Mouse (Mus musculus) lung, embryonic 14.5 days (tissue): ENCODE data around the gene Aco2. TPM values are rescaled to one million over a fixed set of nuclear protein-coding genes. Genes with fewer than 3 reads are reported as not detected.

Source experiments
- ATAC-seq: fragments of 200-750 bp; cut with Nextera tagmentation; 2 replicates; pipeline ENCODE4 v1.8.0; 2017; ENCODE audit warnings: mild to moderate bottlenecking, moderate TSS enrichment, moderate library complexity; ENCODE audit not compliant: insufficient read depth
- DNase-seq: peaks from one replicate; pipeline ENCODE4 v3.0.0-alpha.2; 2015
- H3K27ac ChIP-seq: fragments of 300-500 bp; sonication (generic); 2 replicates; pipeline ENCODE4 v1.5.1; 2014; ENCODE audit warnings: low read depth, mild to moderate bottlenecking, moderate library complexity
- H3K27me3 ChIP-seq: fragments of 300-500 bp; sonication (generic); 2 replicates; pipeline ENCODE4 v1.6.1; 2014; ENCODE audit warnings: low read length, control low read depth; ENCODE audit not compliant: insufficient read depth
- H3K36me3 ChIP-seq: fragments of 300-500 bp; sonication (generic); 2 replicates; pipeline ENCODE4 v1.6.1; 2014; ENCODE audit warnings: control low read depth; ENCODE audit not compliant: insufficient read depth
- H3K4me1 ChIP-seq: fragments of 300-500 bp; sonication (generic); 2 replicates; pipeline ENCODE4 v1.6.1; 2014; ENCODE audit warnings: antibody characterized with exemption, control low read depth; ENCODE audit not compliant: insufficient read depth
- H3K4me2 ChIP-seq: fragments of 300-500 bp; sonication (generic); 2 replicates; pipeline ENCODE4 v1.6.1; 2014; ENCODE audit warnings: mild to moderate bottlenecking
- H3K4me3 ChIP-seq: fragments of 300-500 bp; sonication (generic); 2 replicates; pipeline ENCODE4 v1.5.1; 2014; ENCODE audit warnings: low read depth, low read length
- H3K9ac ChIP-seq: fragments of 300-500 bp; sonication (generic); 2 replicates; pipeline ENCODE4 v1.6.1; 2014
- H3K9me3 ChIP-seq: fragments of 300-500 bp; sonication (generic); 2 replicates; pipeline ENCODE4 v1.6.1; 2016; ENCODE audit warnings: low read depth, low read length, control low read depth
- CTCF ChIP-seq: IDR thresholded peaks from 2 replicates; pipeline ENCODE4 v1.5.1; 2016; ENCODE audit warnings: antibody characterized with exemption, low read depth
- WGBS: fragments of 180-500 bp; shearing (Covaris S2); extraction: QIAGEN DNeasy Blood & Tissue Kit; methylation state at CpG from one replicate; pipeline ENCODE4 v1.1.7; 2014; 5-methylcytosine and 5-hydroxymethylcytosine counted together
- polyA plus RNA-seq: library from polyadenylated mRNA; unstranded; fragments of >200 nt; fragmentation: Nextera tagmentation; extraction: Ambion mirVana; gene quantifications from 2 replicates; pipeline ENCODE4 v1.2.1, GENCODE M21; 2014

Gene Aco2
- polyA plus RNA-seq, 1 experiment from 2014 or later, result 152 TPM

DNA sequence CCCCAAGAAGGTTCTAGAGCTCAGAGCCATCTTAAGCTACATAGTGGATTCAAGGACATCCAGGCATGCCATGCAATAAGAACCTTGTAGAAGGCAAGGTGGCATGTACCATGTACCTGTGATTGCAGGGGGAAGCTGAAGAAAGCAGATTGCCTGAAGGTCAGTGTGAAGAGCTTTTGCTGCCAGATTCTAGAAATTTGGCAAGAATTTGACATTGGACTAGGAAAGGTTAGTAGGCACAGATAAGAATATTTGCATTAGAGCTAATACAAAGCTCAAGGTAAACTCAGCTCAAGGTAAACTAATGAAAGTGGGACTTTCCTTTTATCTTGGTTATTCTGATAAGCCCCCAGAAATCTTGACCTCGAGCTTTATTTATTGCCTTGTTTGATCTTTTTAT is 92.2 kb downstream of the Aco2 start:
- H3K36me3 ChIP-seq, result no peaks in the 10 kb centered on the region
- no peaks in the 10 kb centered on the region for H3K4me1 ChIP-seq
- ATAC-seq (no peak), DNase-seq (no peak)
- no peak overlapping the region for H3K27ac ChIP-seq
- no peaks in the 10 kb centered on the region for H3K9me3 ChIP-seq
- H3K4me3 ChIP-seq, result no peak overlapping the region
- TF ChIP-seq CTCF, result no peak
- H3K9ac ChIP-seq, result no peak overlapping the region
- H3K4me2 ChIP-seq, result no peak overlapping the region
- H3K27me3 ChIP-seq, result no peaks in the 10 kb centered on the region
- 33% methylated on average over 1 of the region's 1 CpGs for WGBS

Other genes with a start within 250 kb of the Aco2 start
- gene L3mbtl2, start 208.4 kb upstream of the Aco2 start, polyA plus RNA-seq, result 25.8 and 26.7 TPM in 2 replicates
- gene Chadl, start 175.0 kb upstream of the Aco2 start, polyA plus RNA-seq, result 4.6 and 4.7 TPM in 2 replicates
- gene Zc3h7b, start 127.3 kb upstream of the Aco2 start, polyA plus RNA-seq, result 45.6 and 46.1 TPM in 2 replicates
- 101 and 107 TPM in 2 replicates for gene Rangap1, start 126.8 kb upstream of the Aco2 start, polyA plus RNA-seq
- 23.5 and 23.8 TPM in 2 replicates for gene Tef, start 69.9 kb upstream of the Aco2 start, polyA plus RNA-seq
- gene Tob2, start 13.5 kb upstream of the Aco2 start, polyA plus RNA-seq, result 23.3 and 24.2 TPM in 2 replicates
- 211 and 220 TPM in 2 replicates for gene Phf5a, start 398 bp upstream of the Aco2 start, polyA plus RNA-seq
- gene Polr3h, start 53.9 kb downstream of the Aco2 start, polyA plus RNA-seq, result 74.4 and 89.5 TPM in 2 replicates
- gene Csdc2, start 64.5 kb downstream of the Aco2 start, polyA plus RNA-seq, result 10.1 and 11.8 TPM in 2 replicates
- gene Pmm1, start 88.6 kb downstream of the Aco2 start, polyA plus RNA-seq, result 39.0 and 39.6 TPM in 2 replicates
- gene 1700029P11Rik, start 108.2 kb downstream of the Aco2 start, polyA plus RNA-seq, result not detected in 2 replicates
- gene Xrcc6, start 115.5 kb downstream of the Aco2 start, polyA plus RNA-seq, result 92.5 and 93.1 TPM in 2 replicates
- gene Desi1, start 161.6 kb downstream of the Aco2 start, polyA plus RNA-seq, result 23.0 and 26.8 TPM in 2 replicates
- 334 and 340 TPM in 2 replicates for gene Snu13, start 175.3 kb downstream of the Aco2 start, polyA plus RNA-seq
- gene 4930407I10Rik, start 186.8 kb downstream of the Aco2 start, polyA plus RNA-seq, result not detected in 2 replicates
- not detected in 2 replicates for gene Mei1, start 197.7 kb downstream of the Aco2 start, polyA plus RNA-seq